Mouse (Mus musculus) E14TG2a.4 (cell line): ENCODE measurements around the gene Scel.

Experiments
- CTCF ChIP-seq: conservative IDR thresholded peaks from 2 replicates; pipeline ENCODE4 v1.5.1; 2014; ENCODE audit warnings: low read length
- NANOG ChIP-seq: IDR thresholded peaks from 2 replicates; pipeline ENCODE4 v1.6.1; 2014; ENCODE audit warnings: borderline replicate concordance, low read length, mixed read lengths
- POU5F1 ChIP-seq: IDR thresholded peaks from 2 replicates; pipeline ENCODE4 v1.6.1; 2014; ENCODE audit warnings: low read length, borderline replicate concordance

GRCm38 (mm10) chr14:103552379-103552778 is 39.2 kb downstream of the Scel start:
- TF ChIP-seq CTCF (no peak), NANOG (no peak), POU5F1 (no peak)
